Mouse (Mus musculus) embryonic fibroblast, embryonic 13.5 days (primary cell): ENCODE data around the gene Sec14l1.

Source experiments
- CTCF ChIP-seq: IDR thresholded peaks from 2 replicates; pipeline ENCODE4 v1.5.1; 2011; ENCODE audit warnings: mild to moderate bottlenecking, control low read depth, low read length, moderate library complexity, borderline replicate concordance; ENCODE audit not compliant: insufficient read depth
- POLR2A ChIP-seq: IDR thresholded peaks from 2 replicates; pipeline ENCODE4 v1.6.1; 2011; ENCODE audit warnings: low read depth, mild to moderate bottlenecking, control low read depth, low read length, moderate library complexity

GRCm38 (mm10) chr11:117070711-117071110 is 44.3 kb upstream of the Sec14l1 start:
- no peak for TF ChIP-seq POLR2A
- no peak for TF ChIP-seq CTCF
